9 mouse cellular contexts compared by ENCODE assay signal in genomic region chr11:101937108-101937507, GRCm38 (mm10). TPM values are rescaled to one million over a fixed set of nuclear protein-coding genes. Genes with fewer than 3 reads are reported as not detected.
DNase-seq lines count a peak whose midpoint lies in the region; ATAC-seq and TF ChIP-seq lines count a peak whose summit lies in the region.
"Had no signal": no experiment of that assay in that cellular context is flagged by ENCODE, and none has a peak within 500 bp of the region (broad histone marks: within the 10 kb centered on the region; RNA-seq: fewer than 3 reads in every experiment).

No protein-coding gene starts in this region.

- H3K36me3 ChIP-seq in liver, embryonic 12.5 days: no peaks in the 10 kb centered on the region

- H3K9me3 ChIP-seq in liver, embryonic 12.5 days (replicated peaks): no peaks in the 10 kb centered on the region

- H3K4me1 ChIP-seq in liver, embryonic 12.5 days: peaks cover 11% of the 10 kb centered on the region

- no peak for ATAC-seq in liver, embryonic 12.5 days

- H3K27me3 ChIP-seq in liver, embryonic 12.5 days (replicated peaks): peaks cover 60% of the 10 kb centered on the region

- 0 out of 2 replicates have a peak overlapping the region, but pooled peaks have one; percentile 20 for H3K27ac ChIP-seq in gastrocnemius, adult 2 months
- no peak overlapping the region for H3K27ac ChIP-seq in liver, embryonic 12.5 days

- peak overlapping the region; percentile 65 for H3K4me3 ChIP-seq in gastrocnemius, adult 2 months
- peak overlapping the region; percentile 51 for H3K4me3 ChIP-seq in liver, embryonic 12.5 days

- peak overlapping the region; percentile 54; the same call in 1 of the 2 replicates for H3K9ac ChIP-seq in liver, embryonic 12.5 days

- intact Hi-C loops in gastrocnemius, adult 2 months (cut with DNase I): no loop called here
- intact Hi-C loops in gastrocnemius, postnatal 36 days (cut with DNase I): no loop called here
- intact Hi-C loops in heart, postnatal 36 days (cut with DNase I): no loop called here

- peak; percentile 56 for DNase-seq in gastrocnemius, adult 2 months
- no peak for DNase-seq in gastrocnemius, postnatal 36 days
- peak; percentile 33 for DNase-seq in embryo, embryonic 10 days (ENCODE audit: low spot score)
- DNase-seq in heart, postnatal 36 days: peak; percentile 38 to 40
- DNase-seq in retina, embryonic 14.5 days (ENCODE audit: low spot score): peak; percentile 58
- no peak for DNase-seq in left cerebral cortex, adult 9 months (ENCODE audit: low spot score in 2 of 2)
- DNase-seq in ovary, postnatal 10 days (ENCODE audit: low spot score): no peak

- peak overlapping the region; percentile 78 for H3K4me2 ChIP-seq in liver, embryonic 12.5 days

- WGBS in liver, embryonic 12.5 days (ENCODE audit: insufficient replicate concordance): under 1% methylated on average over 32 of the region's 32 CpGs

- TF ChIP-seq CTCF in gastrocnemius, adult 2 months (IDR thresholded peaks at IDR 0.05): no peak

RNA-seq across cellular contexts. Expression of gene Sost, which starts 29.7 kb away (rescaled TPM):
- total RNA-seq in gastrocnemius, adult 2 months (2021): not detected
- not detected for total RNA-seq in gastrocnemius, postnatal 36 days (2021)
- total RNA-seq in heart, postnatal 36 days (2021): 1 to 10 TPM; 2.1 to 2.7 TPM
- 0.10 TPM in 2 replicates for polyA plus RNA-seq in liver, embryonic 12.5 days (2016; fragmentation: Nextera tagmentation; extraction: Ambion mirVana)

RNA-seq across cellular contexts. Expression of gene Meox1, which starts 42.9 kb away (rescaled TPM):
- 1 to 10 TPM; 1.1 to 4.7 TPM for total RNA-seq in gastrocnemius, adult 2 months (2021)
- 1 to 10 TPM; 3.1 to 3.5 TPM for total RNA-seq in gastrocnemius, postnatal 36 days (2021)
- 1 to 10 TPM; 6.9 to 8.0 TPM for total RNA-seq in heart, postnatal 36 days (2021)
- polyA plus RNA-seq in liver, embryonic 12.5 days (2016; fragmentation: Nextera tagmentation; extraction: Ambion mirVana): 0.72 and 1.3 TPM in 2 replicates

RNA-seq across cellular contexts. Expression of gene Cfap97d1, which starts 47.0 kb away (rescaled TPM):
- not detected for total RNA-seq in gastrocnemius, adult 2 months (2021)
- total RNA-seq in gastrocnemius, postnatal 36 days (2021): not detected
- total RNA-seq in heart, postnatal 36 days (2021): not detected
- polyA plus RNA-seq in liver, embryonic 12.5 days (2016; fragmentation: Nextera tagmentation; extraction: Ambion mirVana): not detected in 2 replicates
- total RNA-seq: heart, adult 18-20 months had no signal

RNA-seq across cellular contexts. Expression of gene Dusp3, which starts 49.7 kb away (rescaled TPM):
- 100 to 1,000 TPM; 123 to 129 TPM for total RNA-seq in gastrocnemius, adult 2 months (2021)
- total RNA-seq in gastrocnemius, postnatal 36 days (2021): 100 to 1,000 TPM; 126 to 167 TPM
- total RNA-seq in heart, postnatal 36 days (2021): 100 to 1,000 TPM; 113 to 123 TPM
- 12.9 and 13.4 TPM in 2 replicates for polyA plus RNA-seq in liver, embryonic 12.5 days (2016; fragmentation: Nextera tagmentation; extraction: Ambion mirVana)

Comparison
In these comparisons a context has a peak if more than half of its experiments do, and no peak if none do; other contexts are left out.
1. DNase-seq: peak in gastrocnemius, adult 2 months (single experiment), embryo, embryonic 10 days (single experiment), heart, postnatal 36 days (2 of 2) and retina, embryonic 14.5 days (single experiment); none in gastrocnemius, postnatal 36 days (0 of 2), left cerebral cortex, adult 9 months (0 of 2) and ovary, postnatal 10 days (single experiment).